Mouse (Mus musculus): Measurements from ENCODE around the gene Arhgef6.

GRCm38 (mm10) chrX:57309993-57310392, 28.5 kb downstream of the Arhgef6 start:
- TF ChIP-seq EP300 (optimal IDR thresholded peaks at IDR 0.05) (no peak), CTCF (IDR thresholded peaks at IDR 0.05; ENCODE audit: low read depth) (no peak)
